Mouse (Mus musculus) stomach, postnatal 0 days (tissue): ENCODE results near the gene Nrarp.

Source experiments
- CTCF ChIP-seq: IDR thresholded peaks from 2 replicates; pipeline ENCODE4 v1.5.1; 2016; ENCODE audit warnings: antibody characterized with exemption, low read depth, mild to moderate bottlenecking, moderate library complexity
- EP300 ChIP-seq: optimal IDR thresholded peaks from 2 replicates; pipeline ENCODE3; 2016; ENCODE audit warnings: antibody characterized with exemption

- TF ChIP-seq EP300 (no peak), CTCF (no peak)
Observed at GRCm38 (mm10) chr2:25194006-25194405, 13.4 kb downstream of the Nrarp start.
